Mouse (Mus musculus): ENCODE measurements around the gene Cer1.

- TF ChIP-seq CTCF (IDR thresholded peaks at IDR 0.05; ENCODE audit: low read depth) (no peak), EP300 (optimal IDR thresholded peaks at IDR 0.05) (no peak)
Observed at GRCm38 (mm10) chr4:82915576-82915975, 30.6 kb upstream of the Cer1 start.
